Mouse (Mus musculus) adrenal gland, adult 18-20 months (tissue): Measurements from ENCODE around the gene Flna. TPM values are rescaled to one million over a fixed set of nuclear protein-coding genes. Genes with fewer than 3 reads are reported as not detected.
"Not testable (repeated sequence)": the region's sequence is repeated elsewhere in the genome, so short reads cannot be mapped to it uniquely, and the experiment has no call there.

Experiments used
- DNase-seq, 2 experiments: peaks; one replicate each; pipeline ENCODE4 v3.0.0; 2021 to 2022; ENCODE audit warnings: low spot score in 2 of 2
- microRNA-seq, 2 experiments: library from miRNA; unstranded; fragments of <30 nt; microRNA quantifications; one replicate each; pipeline ENCODE4 v1.2.0; 2021; ENCODE audit warnings: borderline number of aligned reads in 2 of 2
- total RNA-seq, 2 experiments: library from RNA; stranded (reverse); gene quantifications; 1 replicate in 1 of 2; 2 replicates in 1 of 2; pipeline ENCODE4 v1.2.3; 2021

Flna gene
- total RNA-seq, 2 experiments from 2014 or later, result 113 to 170 TPM

DNA sequence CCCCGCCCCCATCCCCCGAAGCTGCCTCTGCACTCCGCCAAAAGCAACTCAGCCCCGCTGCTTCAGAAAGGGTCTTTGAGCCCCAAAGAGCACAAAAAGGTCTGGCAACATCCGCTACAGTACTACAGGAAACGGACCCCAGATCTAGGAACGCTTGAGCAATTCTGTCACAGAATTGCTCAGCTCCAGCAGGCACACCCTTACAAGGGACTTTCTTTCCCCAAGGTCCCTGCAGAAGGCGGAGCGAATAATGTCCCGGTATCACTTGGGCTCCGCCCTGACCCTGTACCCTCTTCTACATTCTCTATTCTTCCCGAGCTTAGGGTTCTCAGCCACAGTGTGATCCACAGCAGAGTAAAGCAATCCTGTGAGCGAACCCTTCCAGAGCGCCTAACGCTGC lies 2.9 kb downstream of the Flna start:
- no peak for DNase-seq

DNA sequence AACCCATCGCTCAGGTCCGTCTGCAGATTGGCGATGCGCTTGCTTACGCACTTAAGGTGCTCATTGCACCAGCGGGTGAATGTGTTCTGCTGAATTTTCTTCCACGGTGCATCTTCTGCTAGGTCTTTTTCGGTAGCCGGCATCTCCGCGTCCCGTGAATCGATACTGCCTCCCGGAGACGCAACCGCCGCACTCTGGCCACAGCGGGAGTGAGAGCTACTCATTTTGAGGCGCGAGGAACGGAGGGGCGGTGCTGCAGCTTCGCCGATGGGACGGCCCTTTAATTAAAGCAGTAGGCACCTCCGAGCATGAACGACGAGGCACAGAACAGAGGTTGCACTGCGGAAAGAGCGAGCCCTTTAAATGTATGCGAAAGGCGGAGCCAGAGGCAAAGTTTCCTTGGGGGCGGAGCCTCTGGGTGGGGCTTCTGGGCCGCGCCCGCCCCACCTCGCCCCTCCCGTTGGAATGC lies 3.4 kb downstream of the Flna start:
- peak; percentile 76 for DNase-seq

DNA sequence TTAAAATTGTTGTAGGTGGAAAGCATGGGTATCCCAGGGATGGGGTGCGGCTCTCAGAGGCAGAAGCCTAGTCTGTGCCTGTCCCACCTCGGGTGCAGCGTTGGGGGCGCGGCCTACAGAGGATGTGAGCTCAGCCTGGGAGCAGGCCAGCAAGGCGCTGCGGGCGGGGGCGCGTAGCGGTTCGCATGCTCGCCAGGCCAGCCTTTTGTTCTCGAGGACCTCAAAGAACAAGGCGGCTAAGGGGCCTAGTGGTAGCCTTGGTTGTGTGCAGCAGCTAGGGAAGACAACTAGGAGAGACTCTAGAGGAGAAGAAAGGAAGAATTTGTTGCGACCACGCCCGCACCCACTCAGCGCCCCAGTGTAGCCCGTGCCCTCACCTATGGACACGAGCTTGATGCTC lies 3.9 kb downstream of the Flna start:
- DNase-seq, result peak; percentile 55 to 69

GRCm38 (mm10) chrX:74245107-74245506 lies 4.5 kb downstream of the Flna start:
- no peak for DNase-seq

- DNase-seq, result peak in 1 of 2 experiments; percentile 12
Observed at GRCm38 (mm10) chrX:74244614-74245083, 5.0 kb downstream of the Flna start.

GRCm38 (mm10) chrX:74243807-74244206 lies 5.8 kb downstream of the Flna start:
- no peak for DNase-seq

- no peak for DNase-seq
Observed at GRCm38 (mm10) chrX:74243396-74243795, 6.2 kb downstream of the Flna start.

- no peak for DNase-seq
Observed at GRCm38 (mm10) chrX:74240332-74240731, 9.3 kb downstream of the Flna start.

DNA sequence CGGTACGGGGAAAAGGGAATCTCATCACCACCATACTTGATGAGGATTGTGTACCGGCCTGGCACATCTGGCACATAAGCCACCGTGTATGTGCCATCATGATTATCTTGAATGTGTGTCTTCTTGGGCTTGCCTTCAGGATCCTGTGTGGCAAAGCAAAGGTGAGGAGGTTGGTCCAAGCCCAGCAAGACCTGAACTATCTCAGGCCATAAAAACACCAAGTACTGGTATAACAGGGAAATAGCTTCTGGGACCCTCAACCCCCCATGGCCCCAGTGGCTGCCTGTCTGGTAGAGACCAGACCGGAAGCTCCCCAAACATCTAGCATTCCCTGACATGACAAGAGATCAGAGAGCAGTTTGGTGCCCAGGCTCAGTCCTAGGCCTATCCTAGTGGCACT lies 16.4 kb downstream of the Flna start:
- DNase-seq, result no peak

GRCm38 (mm10) chrX:74230038-74230437 lies 19.6 kb downstream of the Flna start:
- no peak for DNase-seq

DNA sequence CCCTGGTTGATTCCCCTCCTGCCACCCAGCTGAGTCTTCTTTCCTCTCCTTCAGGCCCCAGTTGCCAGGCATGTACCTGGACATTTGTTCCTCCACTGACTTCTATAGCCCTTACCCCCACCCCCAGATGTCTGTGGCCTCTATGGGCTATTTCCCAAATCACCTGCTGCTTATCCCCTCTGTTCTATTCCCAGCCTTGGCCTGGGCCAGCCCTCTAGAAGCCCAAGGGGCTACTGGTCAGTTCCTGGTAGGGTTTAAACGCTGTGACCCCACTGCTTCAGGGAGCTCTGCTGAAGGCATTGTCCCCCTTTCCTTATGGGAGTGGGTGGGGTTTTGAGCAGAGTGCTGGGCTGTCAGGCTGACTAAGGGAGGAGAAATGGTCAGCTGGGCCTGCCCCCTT lies 29.5 kb downstream of the Flna start:
- DNase-seq, result not testable (repeated sequence)

- DNase-seq, result no peak
Observed at GRCm38 (mm10) chrX:74219449-74219848, 30.2 kb downstream of the Flna start.

GRCm38 (mm10) chrX:74218496-74218895 lies 31.1 kb downstream of the Flna start:
- DNase-seq, result no peak

DNA sequence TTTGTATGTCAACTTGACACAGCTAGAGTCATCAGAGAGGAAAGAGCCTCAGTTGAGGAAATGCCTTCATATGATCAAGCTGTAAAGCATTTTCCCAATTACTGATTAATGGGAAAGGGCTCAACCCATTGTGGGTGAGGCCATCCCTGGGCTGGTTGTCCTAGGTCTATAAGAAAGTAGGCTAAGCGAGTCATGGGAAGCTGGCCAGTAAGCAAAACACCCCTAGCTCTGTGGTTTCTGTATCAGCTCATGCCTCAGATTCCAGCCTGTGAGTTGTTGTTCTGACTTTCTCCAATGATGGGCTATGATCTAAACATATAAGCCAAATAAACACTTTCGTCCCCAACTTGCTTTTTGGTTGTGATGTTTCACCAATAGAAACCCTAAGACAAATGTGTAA lies 46.1 kb downstream of the Flna start:
- no peak for DNase-seq

GRCm38 (mm10) chrX:74176959-74177358 lies 72.7 kb downstream of the Flna start, which contains the start of gene Tktl1:
TSS of gene Tktl1 (plus strand) at chrX:74177259.
- DNase-seq, result no peak

Small RNA genes within 50 kb of the gene (microRNA-seq; reads per million reads assigned to microRNA genes)
- gene Mir7091, result 0.47 to 0.61 reads per million in 2 experiments

Other genes starting within 250 kb of the Flna start
- gene Irak1, start 225.9 kb downstream of the Flna start, total RNA-seq, result 100 to 1,000 TPM; 116 to 120 TPM
- gene Opn1mw, start 122.4 kb downstream of the Flna start, total RNA-seq, result not detected
- gene Mecp2, start 114.5 kb downstream of the Flna start, total RNA-seq, result 10 to 100 TPM; 31.5 to 34.5 TPM
- gene Tex28, start 82.0 kb downstream of the Flna start, total RNA-seq, result not detected
- not detected for gene Tktl1, start 72.6 kb downstream of the Flna start, total RNA-seq
- 100 to 1,000 TPM in 1 of 2 experiments, 10 to 100 TPM in 1; 93.6 to 165 TPM for gene Emd, start 4.9 kb upstream of the Flna start, total RNA-seq
- gene Rpl10, start 21.0 kb upstream of the Flna start, total RNA-seq, result 100 to 1,000 TPM; 395 to 419 TPM
- 10 to 100 TPM; 64.6 to 81.8 TPM for gene Taz, start 32.1 kb upstream of the Flna start, total RNA-seq
- 10 to 100 TPM; 14.7 to 17.1 TPM for gene Dnase1l1, start 32.5 kb upstream of the Flna start, total RNA-seq
- gene Atp6ap1, start 47.3 kb upstream of the Flna start, total RNA-seq, result 100 to 1,000 TPM; 206 to 258 TPM
- gene Gdi1, start 55.2 kb upstream of the Flna start, total RNA-seq, result 100 to 1,000 TPM; 245 to 250 TPM
- gene Fam50a, start 63.2 kb upstream of the Flna start, total RNA-seq, result 10 to 100 TPM; 63.3 to 65.8 TPM
- gene Plxna3, start 79.2 kb upstream of the Flna start, total RNA-seq, result 10 to 100 TPM in 1 of 2 experiments, 1 to 10 TPM in 1; 8.1 to 15.4 TPM
- gene Lage3, start 103.8 kb upstream of the Flna start, total RNA-seq, result 10 to 100 TPM; 43.2 to 53.2 TPM
- gene Ubl4a, start 123.4 kb upstream of the Flna start, total RNA-seq, result 10 to 100 TPM; 61.4 to 63.9 TPM
- gene Slc10a3, start 123.5 kb upstream of the Flna start, total RNA-seq, result 10 to 100 TPM; 19.0 to 20.5 TPM
- gene Fam3a, start 143.5 kb upstream of the Flna start, total RNA-seq, result 10 to 100 TPM; 26.7 to 27.1 TPM
- 10 to 100 TPM; 56.8 to 63.6 TPM for gene Ikbkg, start 143.5 kb upstream of the Flna start, total RNA-seq
- gene G6pdx, start 179.4 kb upstream of the Flna start, total RNA-seq, result 100 to 1,000 TPM; 195 to 261 TPM
- gene Gm6880, start 231.6 kb upstream of the Flna start, total RNA-seq, result not detected